Mouse (Mus musculus) midbrain, embryonic 14.5 days (tissue): ENCODE data around the gene Pik3r2. TPM values are rescaled to one million over a fixed set of nuclear protein-coding genes. Genes with fewer than 3 reads are reported as not detected.

ENCODE experiments used
- ATAC-seq: fragments of 200-750 bp; cut with Nextera tagmentation; 2 replicates; pipeline ENCODE4 v1.8.0; 2017; ENCODE audit warnings: moderate number of reproducible peaks, moderate library complexity; ENCODE audit not compliant: low FRiP score, low TSS enrichment
- DNase-seq: peaks from one replicate; pipeline ENCODE4 v3.0.0-alpha.2; 2015
- H3K27ac ChIP-seq: fragments of 300-500 bp; sonication (generic); replicated peaks from 2 replicates; pipeline ENCODE4 v1.5.1; 2014; ENCODE audit warnings: mild to moderate bottlenecking, low read depth, low read length, moderate library complexity
- H3K27me3 ChIP-seq: fragments of 300-500 bp; sonication (generic); 2 replicates; pipeline ENCODE4 v1.6.1; 2014; ENCODE audit warnings: low read length, control low read depth, mixed read lengths; ENCODE audit not compliant: control insufficient read depth, insufficient read depth
- H3K36me3 ChIP-seq: fragments of 300-500 bp; sonication (generic); 2 replicates; pipeline ENCODE4 v1.6.1; 2014; ENCODE audit warnings: low read length, control low read depth; ENCODE audit not compliant: control insufficient read depth, insufficient read depth
- H3K4me1 ChIP-seq: fragments of 300-500 bp; sonication (generic); 2 replicates; pipeline ENCODE4 v1.6.1; 2014; ENCODE audit warnings: mild to moderate bottlenecking, antibody characterized with exemption, low read length, control low read depth; ENCODE audit not compliant: control insufficient read depth, insufficient read depth
- H3K4me2 ChIP-seq: fragments of 300-500 bp; sonication (generic); 2 replicates; pipeline ENCODE4 v1.6.1; 2014; ENCODE audit warnings: mild to moderate bottlenecking, low read length, moderate library complexity
- H3K4me3 ChIP-seq: fragments of 300-500 bp; sonication (generic); replicated peaks from 2 replicates; pipeline ENCODE4 v1.5.1; 2014; ENCODE audit warnings: low read depth, low read length
- H3K9ac ChIP-seq: fragments of 300-500 bp; sonication (generic); replicated peaks from 2 replicates; pipeline ENCODE4 v1.6.1; 2014; ENCODE audit warnings: mild to moderate bottlenecking, low read length, moderate library complexity
- H3K9me3 ChIP-seq: fragments of 300-500 bp; sonication (generic); 2 replicates; pipeline ENCODE4 v1.6.1; 2016; ENCODE audit warnings: low read length, control low read depth, mixed read lengths; ENCODE audit not compliant: control insufficient read depth
- WGBS: fragments of 180-500 bp; shearing (Covaris S2); extraction: QIAGEN DNeasy Blood & Tissue Kit; methylation state at CpG from one replicate; pipeline ENCODE4 v1.1.7; 2014; 5-methylcytosine and 5-hydroxymethylcytosine counted together
- polyA plus RNA-seq: library from polyadenylated mRNA; unstranded; fragments of >200 nt; fragmentation: Nextera tagmentation; extraction: Ambion mirVana; gene quantifications from 2 replicates; pipeline ENCODE4 v1.2.1, GENCODE M21; 2014

Pik3r2 gene
- polyA plus RNA-seq, 1 experiment from 2014 or later = 79.2 TPM

GRCm38 (mm10) chr8:70754043-70754870, 22.3 kb downstream of the Pik3r2 start, which contains the start of gene Rab3a:
Gene Rab3a, plus strand, starts transcription at chr8:70754679.
- DNase-seq (peak; percentile 99), ATAC-seq (peak; percentile 97)
- H3K27me3 ChIP-seq = no peaks in the 10 kb centered on the region
- peak within 1 kb of the TSS; percentile 76 for H3K4me3 ChIP-seq
- no peaks in the 10 kb centered on the region for H3K9me3 ChIP-seq
- peak within 1 kb of the TSS; percentile 81 for H3K4me2 ChIP-seq
- peaks cover 11% of the 10 kb centered on the region for H3K4me1 ChIP-seq
- H3K27ac ChIP-seq = peak within 1 kb of the TSS; percentile 91
- H3K36me3 ChIP-seq = peaks cover 32% of the 10 kb centered on the region
- WGBS = 8% methylated on average over 37 of the region's 37 CpGs
- H3K9ac ChIP-seq = peak within 1 kb of the TSS; percentile 83

- 37% methylated on average over 21 of the region's 21 CpGs for WGBS
- no peaks in the 10 kb centered on the region for H3K27me3 ChIP-seq
- no peak overlapping the region for H3K9ac ChIP-seq
- no peak for ATAC-seq
- DNase-seq = no peak
- H3K4me3 ChIP-seq = no peak overlapping the region
- H3K4me2 ChIP-seq = no peak overlapping the region
- no peaks in the 10 kb centered on the region for H3K9me3 ChIP-seq
- peaks cover 23% of the 10 kb centered on the region for H3K36me3 ChIP-seq
- H3K4me1 ChIP-seq = peaks cover 11% of the 10 kb centered on the region
- H3K27ac ChIP-seq = no peak overlapping the region
Measured at GRCm38 (mm10) chr8:70753151-70753550, 23.4 kb downstream of the Pik3r2 start.

- no peak overlapping the region for H3K27ac ChIP-seq
- DNase-seq = peak; percentile 85
- H3K4me1 ChIP-seq = peaks cover 11% of the 10 kb centered on the region
- H3K4me2 ChIP-seq = no peak overlapping the region
- H3K4me3 ChIP-seq = no peak overlapping the region
- no peaks in the 10 kb centered on the region for H3K9me3 ChIP-seq
- no peak for ATAC-seq
- H3K27me3 ChIP-seq = no peaks in the 10 kb centered on the region
- H3K9ac ChIP-seq = no peak overlapping the region
- H3K36me3 ChIP-seq = peaks cover 14% of the 10 kb centered on the region
- WGBS = 42% methylated on average over 11 of the region's 11 CpGs
Measured at GRCm38 (mm10) chr8:70752000-70752764, 24.3 kb downstream of the Pik3r2 start.

GRCm38 (mm10) chr8:70750128-70750680, 26.3 kb downstream of the Pik3r2 start:
- Histone ChIP-seq H3K4me1 (peaks cover 2% of the 10 kb centered on the region; the same call in 1 of the 2 replicates), H3K36me3 (no peaks in the 10 kb centered on the region), H3K4me2 (no peak overlapping the region), H3K9ac (no peak overlapping the region), H3K27ac (no peak overlapping the region), H3K9me3 (no peaks in the 10 kb centered on the region), H3K27me3 (peaks cover 2% of the 10 kb centered on the region; the same call in 1 of the 2 replicates), H3K4me3 (no peak overlapping the region)
- WGBS = 83% methylated on average over 13 of the region's 13 CpGs
- DNase-seq (no peak), ATAC-seq (no peak)

GRCm38 (mm10) chr8:70749097-70749674, 27.3 kb downstream of the Pik3r2 start:
- no peaks in the 10 kb centered on the region for H3K4me1 ChIP-seq
- ATAC-seq (no peak), DNase-seq (no peak)
- H3K27me3 ChIP-seq = peaks cover 9% of the 10 kb centered on the region
- no peak overlapping the region for H3K4me3 ChIP-seq
- no peaks in the 10 kb centered on the region for H3K36me3 ChIP-seq
- no peaks in the 10 kb centered on the region for H3K9me3 ChIP-seq
- H3K9ac ChIP-seq = no peak overlapping the region
- H3K4me2 ChIP-seq = no peak overlapping the region
- no peak overlapping the region for H3K27ac ChIP-seq
- 82% methylated on average over 19 of the region's 19 CpGs for WGBS

- 86% methylated on average over 23 of the region's 23 CpGs for WGBS
- H3K27ac ChIP-seq = no peak overlapping the region
- no peaks in the 10 kb centered on the region for H3K36me3 ChIP-seq
- no peak overlapping the region for H3K9ac ChIP-seq
- no peaks in the 10 kb centered on the region for H3K9me3 ChIP-seq
- DNase-seq = no peak
- H3K27me3 ChIP-seq = peaks cover 14% of the 10 kb centered on the region
- no peak overlapping the region for H3K4me2 ChIP-seq
- H3K4me3 ChIP-seq = no peak overlapping the region
- ATAC-seq = no peak
- no peaks in the 10 kb centered on the region for H3K4me1 ChIP-seq
Measured at GRCm38 (mm10) chr8:70748246-70749096, 28.0 kb downstream of the Pik3r2 start.

GRCm38 (mm10) chr8:70747211-70747890, 29.2 kb downstream of the Pik3r2 start:
- H3K9me3 ChIP-seq = no peaks in the 10 kb centered on the region
- H3K4me2 ChIP-seq = no peak overlapping the region
- no peak overlapping the region for H3K9ac ChIP-seq
- peaks cover 25% of the 10 kb centered on the region for H3K27me3 ChIP-seq
- no peak for ATAC-seq
- no peak overlapping the region for H3K4me3 ChIP-seq
- H3K27ac ChIP-seq = no peak overlapping the region
- WGBS = 86% methylated on average over 18 of the region's 18 CpGs
- DNase-seq = no peak
- no peaks in the 10 kb centered on the region for H3K36me3 ChIP-seq
- H3K4me1 ChIP-seq = 0 out of 2 replicates have a peak, but pooled peaks cover 3% of the 10 kb centered on the region
